Mouse (Mus musculus) adrenal gland, adult 8-10 months (tissue): ENCODE data around the gene Milr1. TPM values are rescaled to one million over a fixed set of nuclear protein-coding genes. Genes with fewer than 3 reads are reported as not detected.

Experiments used
- DNase-seq: peaks from one replicate; pipeline ENCODE4 v3.0.0; 2022
- microRNA-seq, 2 experiments: library from miRNA; unstranded; fragments of <30 nt; microRNA quantifications; one replicate each; pipeline ENCODE4 v1.2.0; 2022
- total RNA-seq, 4 experiments: library from RNA; stranded (reverse); gene quantifications; 2 replicates each; pipeline ENCODE4 v1.2.4; 2022

Gene Milr1
- total RNA-seq, 4 experiments from 2014 or later, result 1.6 to 4.6 (median 2.2) TPM

- DNase-seq, result no peak
These were observed 63.7 kb downstream of the Milr1 start for GRCm38 (mm10) chr11:106814601-106815320.

DNA sequence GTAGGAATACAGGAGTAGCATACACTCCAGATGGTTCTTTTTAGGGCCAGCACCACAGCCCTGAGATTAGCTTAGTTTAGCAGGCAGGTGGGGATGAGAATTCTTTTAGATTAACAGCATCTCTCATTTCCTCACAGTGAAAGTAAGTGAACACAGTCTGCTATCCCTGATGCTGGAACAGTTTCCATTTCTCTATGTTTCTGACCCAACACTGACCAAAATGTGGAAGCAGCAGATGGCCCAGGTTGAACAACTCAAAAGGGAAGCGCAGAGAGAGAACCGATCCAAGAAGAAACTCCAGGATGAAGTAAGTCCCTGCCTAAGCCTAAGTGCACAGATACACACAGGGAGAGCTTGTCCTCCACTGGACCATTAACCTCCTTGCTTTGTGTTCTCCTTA is 64.3 kb downstream of the Milr1 start:
- no peak for DNase-seq

GRCm38 (mm10) chr11:106815761-106816160 is 64.7 kb downstream of the Milr1 start:
- DNase-seq, result no peak

DNA sequence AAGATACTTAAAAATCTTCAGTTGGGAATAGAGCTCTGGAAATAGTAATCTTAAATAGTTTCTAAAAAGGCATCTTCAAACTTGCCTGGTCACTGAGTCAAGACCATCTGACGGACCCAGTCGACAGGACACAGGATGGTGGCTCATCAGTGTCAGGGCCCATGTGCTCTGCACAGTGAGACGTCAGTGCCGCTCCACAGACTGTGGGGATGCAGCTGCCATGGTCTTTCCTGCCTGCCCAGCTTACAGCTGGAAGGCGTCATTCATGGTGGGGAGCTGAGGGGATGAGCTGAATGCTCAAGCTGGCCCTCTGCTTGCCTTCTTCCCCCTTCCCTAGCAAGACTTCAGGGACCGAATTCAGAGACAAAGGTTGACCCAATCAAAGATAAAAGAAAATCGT is 65.3 kb downstream of the Milr1 start:
- no peak for DNase-seq

GRCm38 (mm10) chr11:106817156-106817555 is 66.1 kb downstream of the Milr1 start:
- DNase-seq, result no peak

DNA sequence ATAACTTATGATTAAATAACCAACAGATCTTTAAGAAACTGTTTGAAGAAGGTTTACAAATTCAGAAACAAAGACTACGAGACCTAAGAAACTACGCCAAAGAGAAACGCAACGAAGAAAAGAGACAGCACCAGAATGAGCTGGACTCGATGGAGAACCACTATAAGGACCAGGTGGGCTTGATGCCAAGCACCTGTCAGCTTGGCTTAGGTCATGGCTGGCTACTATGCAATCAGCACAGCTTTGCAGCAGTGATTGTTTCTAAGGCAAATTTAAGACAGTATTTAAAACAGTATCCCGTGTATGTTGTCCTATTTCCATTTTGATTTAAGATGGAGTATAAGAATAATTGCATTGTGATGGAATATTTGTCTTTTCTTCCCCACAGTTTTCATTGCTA is 66.8 kb downstream of the Milr1 start:
- DNase-seq, result no peak

DNA sequence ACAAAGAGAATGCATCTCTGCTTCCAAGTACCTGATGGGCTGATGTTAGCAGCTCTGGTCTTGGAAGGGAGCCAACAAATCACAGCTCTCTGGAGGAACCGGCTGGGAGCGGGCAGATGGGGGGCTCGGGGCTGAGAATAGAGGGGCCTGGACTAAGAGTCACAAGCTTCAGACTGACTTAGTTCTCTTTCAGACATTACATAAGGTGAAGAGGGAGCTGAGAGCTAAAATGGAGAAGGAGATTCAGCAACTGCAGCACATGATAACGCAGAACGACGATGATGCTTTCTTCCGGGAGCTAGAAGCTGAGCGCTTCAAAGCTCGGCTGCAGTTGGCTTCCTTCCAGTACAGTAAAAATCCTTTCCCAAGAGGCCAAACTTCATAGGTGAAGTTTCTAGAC is 67.3 kb downstream of the Milr1 start:
- no peak for DNase-seq

Small RNA genes lying within 50 kb of the gene (microRNA-seq; reads per million reads assigned to microRNA genes)
- gene Gm25994 (0 reads per million in 2 experiments), gene Mir3064 (8.2 to 10.6 reads per million in 2 experiments)

Other genes starting within 250 kb of the Milr1 start
- gene Tex2, start 137.8 kb upstream of the Milr1 start, total RNA-seq, result 10 to 100 TPM; 48.2 to 56.8 (median 54.5) TPM
- gene Pecam1, start 598 bp upstream of the Milr1 start, total RNA-seq, result 10 to 100 TPM; 59.0 to 91.0 (median 69.9) TPM
- 10 to 100 TPM in 1 of 4 experiments, 1 to 10 TPM in 3; 5.5 to 14.4 (median 7.9) TPM for gene Polg2, start 28.3 kb downstream of the Milr1 start, total RNA-seq
- gene Ddx5, start 38.0 kb downstream of the Milr1 start, total RNA-seq, result 1,000 to 10,000 TPM in 1 of 4 experiments, 100 to 1,000 TPM in 3; 854 to 1,069 (median 919) TPM
- 10 to 100 TPM in 2 of 4 experiments, 1 to 10 TPM in 2; 8.5 to 14.8 (median 11.4) TPM for gene Cep95, start 38.0 kb downstream of the Milr1 start, total RNA-seq
- gene Smurf2, start 169.5 kb downstream of the Milr1 start, total RNA-seq, result 10 to 100 TPM; 27.3 to 39.8 (median 36.8) TPM
- 10 to 100 TPM; 20.7 to 37.7 (median 28.8) TPM for gene Kpna2, start 248.3 kb downstream of the Milr1 start, total RNA-seq